Mouse (Mus musculus) gastrocnemius, adult 2 months (tissue): ENCODE measurements at regions not wholly inside any gene's neighbourhood (a gene's known extent, or its start where the extent isn't known, plus 50 kb on each side); places are given as distances from the start of the nearest gene placed in this dataset.
"Not testable (repeated sequence)": the region's sequence is repeated elsewhere in the genome, so short reads cannot be mapped to it uniquely, and the experiment has no call there.

Experiments used
- DNase-seq: peaks from one replicate; pipeline ENCODE4 v3.0.0; 2022
- H3K27ac ChIP-seq: fragments of 200-600 bp; 2 replicates; pipeline ENCODE4 v1.8.1; 2022; ENCODE audit warnings: mild to moderate bottlenecking
- H3K4me3 ChIP-seq: fragments of 200-600 bp; 2 replicates; pipeline ENCODE4 v1.8.1; 2022; ENCODE audit warnings: mild to moderate bottlenecking, moderate library complexity
- CTCF ChIP-seq: fragments of 200-600 bp; IDR thresholded peaks from 2 replicates; pipeline ENCODE4 v1.8.1; 2022; ENCODE audit warnings: antibody characterized with exemption, mild to moderate bottlenecking, moderate library complexity
- intact Hi-C: fragments of 180-260 bp; cut with DNase I; formaldehyde crosslinking; loops from one replicate; pipeline ENCODE4 v1.15.1; 2025

GRCm38 (mm10) chr14:45810630-45811029 is 152.7 kb upstream of the Ddhd1 start:
- intact Hi-C loops, result no loop called here
- no peak overlapping the region for H3K27ac ChIP-seq
- TF ChIP-seq CTCF, result no peak

GRCm38 (mm10) chr14:45815598-45815997 is 157.7 kb upstream of the Ddhd1 start:
- no peak for TF ChIP-seq CTCF
- H3K4me3 ChIP-seq, result no peak overlapping the region
- DNase-seq, result peak; percentile 22
- peak overlapping the region; percentile 43 for H3K27ac ChIP-seq
- intact Hi-C loops, result no loop called here

More at GRCm38 (mm10) chr14:45810630-45811029, 152.7 kb upstream of the Ddhd1 start:
- DNase-seq, result no peak
- no peak overlapping the region for H3K4me3 ChIP-seq

GRCm38 (mm10) chr14:45816611-45817010 is 158.7 kb upstream of the Ddhd1 start:
- H3K27ac ChIP-seq, DNase-seq, H3K4me3 ChIP-seq, intact Hi-C loops: not testable (repeated sequence)

- no peak for TF ChIP-seq CTCF
- H3K4me3 ChIP-seq, result no peak overlapping the region
- no peak overlapping the region for H3K27ac ChIP-seq
- no peak for DNase-seq
- intact Hi-C loops, result no loop called here
These were observed 159.8 kb upstream of the Ddhd1 start for GRCm38 (mm10) chr14:45817756-45818155.

GRCm38 (mm10) chr14:45824601-45825000 is 166.7 kb upstream of the Ddhd1 start:
- DNase-seq, result no peak
- Histone ChIP-seq H3K4me3 (no peak overlapping the region), H3K27ac (peak overlapping the region; percentile 54)
- TF ChIP-seq CTCF, result peak; percentile 14; the same call in 1 of the 2 replicates
- intact Hi-C loops, result no loop called here

GRCm38 (mm10) chr14:45826023-45826422 is 168.1 kb upstream of the Ddhd1 start:
- DNase-seq, result no peak

GRCm38 (mm10) chr14:45827096-45827495 is 169.2 kb upstream of the Ddhd1 start:
- TF ChIP-seq CTCF, result no peak
- H3K27ac ChIP-seq, result peak overlapping the region; percentile 56; the same call in 1 of the 2 replicates
- H3K4me3 ChIP-seq, result no peak overlapping the region
- no peak for DNase-seq
- intact Hi-C loops, result no loop called here

More at GRCm38 (mm10) chr14:45826023-45826422, 168.1 kb upstream of the Ddhd1 start:
- Histone ChIP-seq H3K27ac (peak overlapping the region; percentile 56), H3K4me3 (no peak overlapping the region)
- intact Hi-C loops, result no loop called here
- TF ChIP-seq CTCF, result no peak

GRCm38 (mm10) chr14:45830457-45830856 is 172.5 kb upstream of the Ddhd1 start:
- no peak for DNase-seq
- no peak for TF ChIP-seq CTCF
- H3K4me3 ChIP-seq, result no peak overlapping the region
- no peak overlapping the region for H3K27ac ChIP-seq
- intact Hi-C loops, result no loop called here

GRCm38 (mm10) chr14:45837039-45837438 is 179.1 kb upstream of the Ddhd1 start:
- no peak for DNase-seq
- Histone ChIP-seq H3K27ac (no peak overlapping the region), H3K4me3 (no peak overlapping the region)
- TF ChIP-seq CTCF, result no peak
- intact Hi-C loops, result no loop called here

- intact Hi-C loops, result no loop called here
- TF ChIP-seq CTCF, result no peak
- Histone ChIP-seq H3K4me3 (no peak overlapping the region), H3K27ac (no peak overlapping the region)
- no peak for DNase-seq
These were observed 185.9 kb upstream of the Ddhd1 start for GRCm38 (mm10) chr14:45843829-45844228.

GRCm38 (mm10) chr14:45850588-45850987 is 192.6 kb upstream of the Ddhd1 start:
- H3K4me3 ChIP-seq, result no peak overlapping the region
- intact Hi-C loops, result no loop called here
- no peak for DNase-seq
- H3K27ac ChIP-seq, result no peak overlapping the region
- no peak for TF ChIP-seq CTCF

GRCm38 (mm10) chr14:45878428-45878827 is 220.5 kb upstream of the Ddhd1 start:
- peak; percentile 78 for TF ChIP-seq CTCF
- peak overlapping the region; percentile 28; the same call in 1 of the 2 replicates for H3K4me3 ChIP-seq

GRCm38 (mm10) chr14:45920783-45921182 is 262.8 kb upstream of the Ddhd1 start:
- DNase-seq, result no peak
- TF ChIP-seq CTCF, result no peak
- Histone ChIP-seq H3K27ac (no peak overlapping the region), H3K4me3 (no peak overlapping the region)
- intact Hi-C loops, result no loop called here

More at GRCm38 (mm10) chr14:45878428-45878827, 220.5 kb upstream of the Ddhd1 start:
- DNase-seq, result peak; percentile 26
- no peak overlapping the region for H3K27ac ChIP-seq
- intact Hi-C loops, result loop anchor here (2.0 to 10.0 kb wide), 2 partner anchors 686 to 846 kb away; no protein-coding TSS in a partner anchor

- no peak for TF ChIP-seq CTCF
- H3K4me3 ChIP-seq, result no peak overlapping the region
- H3K27ac ChIP-seq, result no peak overlapping the region
- intact Hi-C loops, result no loop called here
- DNase-seq, result no peak
These were observed 285.6 kb upstream of the Ddhd1 start for GRCm38 (mm10) chr14:45943581-45943980.

GRCm38 (mm10) chr14:45944101-45944500 is 286.2 kb upstream of the Ddhd1 start:
- intact Hi-C loops, result no loop called here
- TF ChIP-seq CTCF, result no peak
- no peak overlapping the region for H3K4me3 ChIP-seq
- no peak overlapping the region for H3K27ac ChIP-seq
- DNase-seq, result no peak
